Mouse (Mus musculus) adrenal gland (tissue): ENCODE measurements around the gene Pik3r5.

Experiments
- intact Hi-C: fragments of 180-260 bp; cut with DNase I; formaldehyde crosslinking; loops from one replicate; pipeline ENCODE4 v1.15.1; 2025

Gene Pik3r5

GRCm38 (mm10) chr11:68400727-68401219 lies 31.1 kb upstream of the Pik3r5 start, which contains the start of gene Ntn1:
Gene Ntn1 (minus strand): TSS chr11:68400823.
- intact Hi-C loops, result no loop called here

DNA sequence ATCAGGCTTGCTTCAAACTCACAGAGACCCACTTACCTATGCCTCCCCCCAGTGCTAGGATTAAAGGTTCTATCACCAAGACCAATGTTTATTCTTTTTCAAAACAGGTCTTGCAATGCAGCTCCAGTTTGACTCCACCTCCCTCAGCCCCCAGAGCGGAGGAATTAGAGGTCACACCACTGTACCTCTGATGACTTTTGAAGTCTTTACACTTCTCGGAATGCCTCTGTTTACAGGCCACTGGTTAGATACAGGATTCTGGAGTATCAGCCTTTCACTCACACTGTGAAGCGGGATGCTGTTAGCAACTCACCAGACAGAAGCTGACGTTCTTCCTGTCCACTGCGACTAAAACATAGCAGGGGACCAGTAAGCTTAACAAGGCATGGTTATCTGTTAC lies 30.5 kb upstream of the Pik3r5 start:
- intact Hi-C loops, result no loop called here

- intact Hi-C loops, result no loop called here
These were observed 27.7 kb upstream of the Pik3r5 start for GRCm38 (mm10) chr11:68404185-68404584.

DNA sequence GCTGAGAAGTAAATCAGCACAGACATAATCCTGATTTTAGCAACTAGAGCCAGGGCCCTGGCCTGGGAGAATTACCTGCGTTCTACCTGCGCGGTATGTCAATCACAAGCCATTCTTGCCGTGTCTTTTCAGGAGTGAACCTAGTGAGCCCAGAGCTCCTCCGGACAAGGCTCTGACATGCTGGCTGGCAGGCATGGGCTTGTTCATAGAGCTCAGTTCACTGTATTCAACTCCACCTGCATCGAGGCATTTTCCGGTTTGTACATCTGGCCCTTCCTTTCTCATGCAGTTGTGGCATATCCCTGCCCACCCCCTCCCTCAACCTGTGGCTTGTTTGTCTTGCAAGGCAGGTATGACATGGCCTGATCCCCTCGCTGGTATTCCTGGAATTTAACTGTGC lies 26.3 kb upstream of the Pik3r5 start:
- intact Hi-C loops, result loop anchor here (5.0 kb wide), 1 partner anchor 193 kb away; no protein-coding TSS in a partner anchor

DNA sequence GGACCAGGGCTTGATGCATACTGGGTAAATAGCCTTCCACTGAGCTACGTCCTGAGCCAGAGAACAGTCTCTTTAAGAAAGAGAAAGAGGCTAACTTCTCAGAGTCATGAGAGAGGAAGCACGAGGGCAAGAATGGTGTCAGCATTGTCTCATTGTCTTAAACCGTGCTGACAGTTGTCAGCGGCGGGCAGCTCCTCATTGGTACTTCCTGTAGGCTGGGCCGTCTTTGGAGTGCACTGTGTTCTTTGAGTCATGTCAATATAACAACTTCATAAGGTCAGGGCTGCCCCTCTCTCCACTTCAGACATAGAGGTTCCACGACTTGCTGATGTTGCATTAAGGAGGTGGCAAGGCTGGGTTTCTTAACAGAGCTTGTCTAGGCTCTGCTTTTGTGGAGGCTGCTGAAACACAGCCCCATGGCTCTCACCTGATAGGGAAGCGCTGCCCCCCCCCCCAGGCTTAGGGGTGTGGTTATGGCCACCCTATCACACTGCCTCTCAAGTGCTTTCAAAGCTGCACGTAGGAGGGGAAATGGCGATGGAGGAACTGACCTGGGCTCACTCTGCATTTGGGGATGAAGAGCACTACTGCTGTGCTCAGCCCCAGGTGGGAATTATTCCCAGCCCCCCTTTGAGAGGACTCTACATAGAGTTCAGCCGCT lies 24.5 kb upstream of the Pik3r5 start:
- intact Hi-C loops, result loop anchor here (5.0 kb wide), 1 partner anchor 195 kb away; no protein-coding TSS in a partner anchor

- intact Hi-C loops, result loop anchor here (1.0 to 5.0 kb wide), 2 partner anchors 196 to 404 kb away; no protein-coding TSS in a partner anchor
These were observed 23.8 kb upstream of the Pik3r5 start for GRCm38 (mm10) chr11:68408127-68408526.

DNA sequence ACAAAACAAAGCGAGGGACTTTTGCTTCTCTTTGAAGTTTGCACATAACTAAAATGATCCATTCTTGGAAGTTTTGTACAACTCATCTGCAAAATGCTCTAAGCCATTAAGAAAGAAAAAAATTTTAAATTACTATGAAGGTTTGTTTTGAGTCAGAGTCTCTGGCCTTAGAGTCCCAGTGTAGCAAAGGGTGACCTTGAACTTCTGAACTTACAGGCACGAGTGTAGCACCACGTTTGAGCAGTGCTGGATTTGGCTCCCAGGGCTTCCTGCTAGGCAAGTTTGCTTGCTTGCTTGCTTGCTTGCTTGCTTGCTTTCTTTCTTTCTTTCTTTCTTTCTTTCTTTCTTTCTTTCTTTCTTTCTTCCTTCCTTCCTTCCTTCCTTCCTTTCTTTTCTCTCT lies 14.9 kb upstream of the Pik3r5 start:
- intact Hi-C loops, result no loop called here

DNA sequence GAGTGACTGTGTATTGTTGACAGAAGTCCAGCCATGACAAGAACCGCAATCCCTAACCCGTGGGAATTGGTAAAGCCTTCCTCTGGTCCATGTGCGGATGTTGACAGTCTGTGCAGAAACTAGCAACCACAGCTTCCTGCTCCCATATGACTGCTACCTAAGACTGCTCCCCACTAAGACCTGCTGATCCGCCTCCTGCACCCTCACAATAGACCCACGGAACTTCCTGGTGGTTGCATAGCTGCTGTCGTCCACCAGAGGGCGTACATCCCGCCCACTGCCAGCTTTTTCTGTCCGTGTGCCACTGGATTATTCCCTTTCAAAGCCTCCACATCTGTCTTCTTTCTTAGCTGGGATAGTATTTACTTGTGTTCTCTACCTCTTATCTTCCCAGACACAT lies 14.1 kb upstream of the Pik3r5 start:
- intact Hi-C loops, result no loop called here

GRCm38 (mm10) chr11:68425492-68426315 lies 6.2 kb upstream of the Pik3r5 start:
- intact Hi-C loops, result no loop called here

DNA sequence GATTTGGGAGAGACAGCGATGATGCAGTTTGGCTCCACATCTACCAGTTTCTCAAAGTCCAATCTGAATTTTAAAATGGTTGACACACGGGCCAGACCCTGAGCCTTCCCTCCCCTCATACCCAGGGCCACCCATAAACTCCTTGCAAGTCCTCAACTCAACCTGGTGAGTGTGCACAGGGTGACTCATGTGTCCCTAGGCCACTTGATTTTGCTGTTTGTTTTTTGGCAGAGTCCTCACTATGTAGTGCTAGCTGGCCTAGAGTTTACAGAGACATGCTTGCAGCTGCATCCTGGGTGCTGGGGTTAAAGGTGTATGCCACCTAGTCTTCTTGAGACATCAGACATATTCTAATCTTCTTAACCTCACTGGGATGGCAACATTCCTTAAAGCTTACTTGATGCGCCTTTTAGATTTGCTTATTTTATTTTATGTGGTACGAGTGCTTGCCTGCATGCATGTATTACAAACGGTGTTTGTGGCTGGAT lies 4.8 kb upstream of the Pik3r5 start:
- intact Hi-C loops, result no loop called here

GRCm38 (mm10) chr11:68430662-68431061 lies 1.3 kb upstream of the Pik3r5 start:
- intact Hi-C loops, result loop anchor here (5.0 kb wide), 2 partner anchors 52 to 117 kb away; no protein-coding TSS in a partner anchor

DNA sequence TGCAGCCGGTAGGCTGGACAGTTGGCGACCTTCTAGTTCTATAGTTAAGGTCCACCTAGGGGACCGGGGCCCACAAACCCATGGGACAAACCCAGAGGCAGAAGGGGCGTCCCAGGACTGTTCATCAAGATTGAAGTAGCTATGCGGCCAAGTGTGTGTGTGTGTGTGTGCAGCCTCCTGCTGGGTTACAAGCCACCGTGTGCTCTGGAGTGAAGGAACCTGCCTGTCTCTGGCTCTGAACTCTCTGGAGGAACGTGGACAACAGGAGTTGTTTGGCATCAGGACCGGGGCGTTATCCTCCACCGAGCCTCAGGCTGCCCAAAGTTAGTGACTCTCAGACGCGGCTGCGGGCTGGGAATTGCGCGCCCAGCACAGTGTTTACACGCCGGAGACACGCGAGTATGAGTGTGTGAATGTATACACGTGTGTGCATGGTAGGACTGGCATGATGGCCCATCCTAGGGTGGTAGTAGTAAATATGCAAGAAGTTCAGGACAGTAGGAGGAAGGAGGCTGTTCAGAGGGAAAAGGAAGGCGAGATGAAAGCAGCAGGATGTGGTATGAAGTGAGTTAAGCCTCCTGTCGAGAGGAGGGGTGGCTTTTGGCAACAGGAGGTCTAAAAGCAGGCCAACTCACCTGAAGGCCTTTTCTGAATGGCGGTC lies 570 bp downstream of the Pik3r5 start:
- intact Hi-C loops, result loop anchor here (5.0 kb wide), 2 partner anchors 50 to 115 kb away; no protein-coding TSS in a partner anchor

DNA sequence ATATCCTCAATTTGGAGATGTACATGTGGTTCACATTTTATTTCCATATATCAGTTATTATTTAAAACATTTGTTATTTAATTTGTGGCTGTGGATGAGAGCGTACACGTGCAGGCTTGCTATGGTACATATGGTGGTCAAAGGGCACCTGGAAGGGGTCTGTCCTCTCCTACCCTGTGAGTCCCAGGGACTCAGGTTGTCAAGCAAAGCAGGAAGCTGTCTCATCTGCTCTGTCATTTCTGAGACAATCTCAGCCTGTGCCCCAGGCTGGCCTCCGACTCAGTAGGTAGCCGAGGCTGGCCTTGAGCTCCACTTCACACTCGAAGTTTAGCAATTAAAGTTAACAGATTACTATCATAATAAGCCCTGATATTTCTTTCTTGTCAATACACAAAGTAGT lies 1.6 kb downstream of the Pik3r5 start:
- intact Hi-C loops, result loop anchor here (5.0 kb wide), 2 partner anchors 49 to 114 kb away; no protein-coding TSS in a partner anchor

- intact Hi-C loops, result loop anchor here (5.0 kb wide), 2 partner anchors 48 to 113 kb away; no protein-coding TSS in a partner anchor
These were observed 2.8 kb downstream of the Pik3r5 start for GRCm38 (mm10) chr11:68434697-68435096.

DNA sequence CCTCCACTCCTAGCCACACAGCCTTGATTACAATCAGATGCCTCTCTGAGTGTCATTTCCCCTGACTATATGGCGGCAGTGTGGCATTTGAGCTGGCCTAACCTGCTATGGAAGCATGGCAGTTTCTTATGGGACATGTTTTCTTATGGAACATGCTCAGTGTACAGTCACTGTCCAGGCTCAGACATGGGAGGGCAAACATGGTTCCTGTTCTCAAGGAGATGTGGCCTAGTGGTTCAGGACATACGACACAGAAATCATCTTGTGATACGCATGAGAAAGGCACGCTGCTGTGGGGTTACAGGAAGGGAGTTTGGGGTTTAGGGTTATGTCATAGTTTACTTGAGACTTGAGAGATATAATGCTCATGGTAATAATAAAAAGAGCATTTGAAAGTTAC lies 3.7 kb downstream of the Pik3r5 start:
- intact Hi-C loops, result no loop called here

GRCm38 (mm10) chr11:68436376-68436775 lies 4.5 kb downstream of the Pik3r5 start:
- intact Hi-C loops, result no loop called here

GRCm38 (mm10) chr11:68440100-68440499 lies 8.2 kb downstream of the Pik3r5 start:
- intact Hi-C loops, result no loop called here

GRCm38 (mm10) chr11:68440965-68441364 lies 9.0 kb downstream of the Pik3r5 start:
- intact Hi-C loops, result no loop called here

GRCm38 (mm10) chr11:68442346-68442745 lies 10.4 kb downstream of the Pik3r5 start:
- intact Hi-C loops, result no loop called here

- intact Hi-C loops, result no loop called here
These were observed 11.2 kb downstream of the Pik3r5 start for GRCm38 (mm10) chr11:68442983-68443638.

GRCm38 (mm10) chr11:68445901-68446300 lies 14.0 kb downstream of the Pik3r5 start:
- intact Hi-C loops, result no loop called here
